ENCODE assay signal across 9 mouse cellular contexts in genomic region chr7:141099911-141100691, GRCm38 (mm10). TPM values are rescaled to one million over a fixed set of nuclear protein-coding genes. Genes with fewer than 3 reads are reported as not detected.
DNase-seq lines count a peak whose midpoint lies in the region; ATAC-seq and TF ChIP-seq lines count a peak whose summit lies in the region.
"Had no signal": no experiment of that assay in that cellular context is flagged by ENCODE, and none has a peak within 500 bp of the region (broad histone marks: within the 10 kb centered on the region; RNA-seq: fewer than 3 reads in every experiment).

TSS of gene Sigirr (minus strand) at chr7:141100572.

- DNase-seq in cerebellum, adult 2 months: peak; percentile 36 to 39
- no peak for DNase-seq in cerebellum, adult 9-11 months
- peak; percentile 72 for DNase-seq in ES-CJ7 (ENCODE audit: low read depth, low spot score)
- peak; percentile 48 for DNase-seq in forebrain, embryonic 14.5 days (ENCODE audit: low spot score)
- DNase-seq in kidney, adult 11 months: peak; percentile 70
- DNase-seq in liver, postnatal 0 days: peak; percentile 64
- DNase-seq in urinary bladder, postnatal 25 days (ENCODE audit: low spot score): peak; percentile 51

- no peaks in the 10 kb centered on the region for H3K27me3 ChIP-seq in cerebellum, adult 2 months (ENCODE audit: control insufficient read depth, insufficient read depth, low read length)
- H3K27me3 ChIP-seq in forebrain, embryonic 14.5 days (replicated peaks; ENCODE audit: control insufficient read depth, insufficient read depth, low read length): peaks cover 28% of the 10 kb centered on the region
- H3K27me3 ChIP-seq in liver, postnatal 0 days (ENCODE audit: insufficient read depth, low read length): peaks cover 3% of the 10 kb centered on the region; the same call in 1 of the 2 replicates
- peaks cover 51% of the 10 kb centered on the region for H3K27me3 ChIP-seq in neural tube, embryonic 13.5 days

- H3K27ac ChIP-seq in cerebellum, adult 2 months (ENCODE audit: insufficient read depth, low read length): no peak within 1 kb of the TSS
- H3K27ac ChIP-seq in forebrain, embryonic 14.5 days (ENCODE audit: low read depth, low read length): no peak within 1 kb of the TSS
- H3K27ac ChIP-seq in liver, postnatal 0 days (ENCODE audit: low read depth): peak within 1 kb of the TSS; percentile 48; the same call in 1 of the 2 replicates
- H3K27ac ChIP-seq in neural tube, embryonic 13.5 days (replicated peaks): no peak within 1 kb of the TSS

- no peak for TF ChIP-seq EP300 in liver, postnatal 0 days (IDR thresholded peaks at IDR 0.05; ENCODE audit: low read depth)

- TF ChIP-seq CTCF in cerebellum, adult 2 months (IDR thresholded peaks at IDR 0.05; ENCODE audit: borderline replicate concordance, insufficient read depth, low read depth, low read length): no peak
- no peak for TF ChIP-seq CTCF in liver, postnatal 0 days (IDR thresholded peaks at IDR 0.05; ENCODE audit: low read depth)

- no peak for ATAC-seq in forebrain, embryonic 14.5 days
- ATAC-seq in liver, postnatal 0 days: peak; percentile 41
- ATAC-seq in neural tube, embryonic 13.5 days (ENCODE audit: low read depth): peak; percentile 59; the same call in 1 of the 2 replicates

- peak within 1 kb of the TSS; percentile 41 for H3K9ac ChIP-seq in forebrain, embryonic 14.5 days (ENCODE audit: low read length)
- H3K9ac ChIP-seq in liver, postnatal 0 days (replicated peaks): peak within 1 kb of the TSS; percentile 58
- H3K9ac ChIP-seq in neural tube, embryonic 13.5 days: peak within 1 kb of the TSS; percentile 55

- no peaks in the 10 kb centered on the region for H3K4me1 ChIP-seq in cerebellum, adult 2 months (ENCODE audit: control insufficient read depth, insufficient read depth, low read length)
- H3K4me1 ChIP-seq in forebrain, embryonic 14.5 days (ENCODE audit: control insufficient read depth, insufficient read depth, low read length): peaks cover 2% of the 10 kb centered on the region; the same call in 1 of the 2 replicates
- peaks cover 40% of the 10 kb centered on the region for H3K4me1 ChIP-seq in liver, postnatal 0 days (ENCODE audit: insufficient read depth)
- H3K4me1 ChIP-seq in neural tube, embryonic 13.5 days (replicated peaks): peaks cover 12% of the 10 kb centered on the region

- H3K36me3 ChIP-seq in forebrain, embryonic 14.5 days (ENCODE audit: control insufficient read depth, insufficient read depth, low read length): no peaks in the 10 kb centered on the region
- H3K36me3 ChIP-seq in liver, postnatal 0 days (replicated peaks; ENCODE audit: insufficient read depth, low read length): no peaks in the 10 kb centered on the region
- H3K36me3 ChIP-seq in neural tube, embryonic 13.5 days: no peaks in the 10 kb centered on the region

- no peak for TF ChIP-seq POLR2A in cerebellum, adult 2 months (IDR thresholded peaks at IDR 0.05; ENCODE audit: borderline replicate concordance, insufficient read depth, low read length)

- no peaks in the 10 kb centered on the region for H3K9me3 ChIP-seq in forebrain, embryonic 14.5 days (replicated peaks; ENCODE audit: control insufficient read depth, low read length)
- no peaks in the 10 kb centered on the region for H3K9me3 ChIP-seq in liver, postnatal 0 days (ENCODE audit: low read length)
- no peaks in the 10 kb centered on the region for H3K9me3 ChIP-seq in neural tube, embryonic 13.5 days
- H3K9me3 ChIP-seq: G1E had no signal

- peak within 1 kb of the TSS; percentile 54 for H3K4me2 ChIP-seq in forebrain, embryonic 14.5 days (ENCODE audit: low read length)
- H3K4me2 ChIP-seq in liver, postnatal 0 days (ENCODE audit: low read depth, low read length): peak within 1 kb of the TSS; percentile 87
- H3K4me2 ChIP-seq in neural tube, embryonic 13.5 days: peak within 1 kb of the TSS; percentile 67

- H3K4me3 ChIP-seq in cerebellum, adult 2 months (replicated peaks; ENCODE audit: insufficient read depth, low read depth, low read length): peak within 1 kb of the TSS; percentile 42
- peak within 1 kb of the TSS; percentile 34 for H3K4me3 ChIP-seq in forebrain, embryonic 14.5 days (ENCODE audit: low read depth, low read length)
- peak within 1 kb of the TSS; percentile 56 for H3K4me3 ChIP-seq in liver, postnatal 0 days (ENCODE audit: low read depth, low read length)
- H3K4me3 ChIP-seq in neural tube, embryonic 13.5 days: peak within 1 kb of the TSS; percentile 39

- 2% methylated on average over 56 of the region's 56 CpGs for WGBS in cerebellum, adult 2 months
- WGBS in forebrain, embryonic 14.5 days: 2% methylated on average over 56 of the region's 56 CpGs
- 2% methylated on average over 56 of the region's 56 CpGs for WGBS in liver, postnatal 0 days (ENCODE audit: insufficient replicate concordance)
- 2% methylated on average over 56 of the region's 56 CpGs for WGBS in neural tube, embryonic 13.5 days

RNA-seq across cellular contexts. Expression of gene Sigirr, which starts in this region (rescaled TPM):
- 2.8 and 4.1 TPM in 2 replicates for polyA plus RNA-seq in cerebellum, adult 2 months (2012; rRNA removed)
- polyA plus RNA-seq in forebrain, embryonic 14.5 days (2014; fragmentation: Nextera tagmentation; extraction: Ambion mirVana): 2.4 and 2.5 TPM in 2 replicates
- polyA plus RNA-seq in liver, postnatal 0 days (2015; fragmentation: Nextera tagmentation; extraction: Ambion mirVana): 18.0 and 20.1 TPM in 2 replicates
- 1.5 and 3.5 TPM in 2 replicates for polyA plus RNA-seq in neural tube, embryonic 13.5 days (2015; fragmentation: Nextera tagmentation; extraction: Ambion mirVana)
